Mouse (Mus musculus) forebrain, embryonic 15.5 days (tissue): Measurements from ENCODE around the gene Cdc42bpb. TPM values are rescaled to one million over a fixed set of nuclear protein-coding genes. Genes with fewer than 3 reads are reported as not detected.

Source experiments
- ATAC-seq: fragments of 200-750 bp; cut with Nextera tagmentation; replicated peaks from 2 replicates; pipeline ENCODE4 v1.8.0; 2017; ENCODE audit warnings: mild to moderate bottlenecking, moderate TSS enrichment, moderate library complexity
- H3K27ac ChIP-seq: fragments of 300-500 bp; sonication (generic); replicated peaks from 2 replicates; pipeline ENCODE4 v1.5.1; 2015; ENCODE audit warnings: mild to moderate bottlenecking, inconsistent platforms
- H3K27me3 ChIP-seq: fragments of 300-500 bp; sonication (generic); 2 replicates; pipeline ENCODE4 v1.6.1; 2015; ENCODE audit warnings: inconsistent platforms
- H3K36me3 ChIP-seq: fragments of 300-500 bp; sonication (generic); 2 replicates; pipeline ENCODE4 v1.6.1; 2015; ENCODE audit warnings: mild to moderate bottlenecking, inconsistent platforms
- H3K4me1 ChIP-seq: fragments of 300-500 bp; sonication (generic); 2 replicates; pipeline ENCODE4 v1.6.1; 2015; ENCODE audit warnings: inconsistent platforms
- H3K4me2 ChIP-seq: fragments of 300-500 bp; sonication (generic); replicated peaks from 2 replicates; pipeline ENCODE4 v1.6.1; 2015; ENCODE audit warnings: mild to moderate bottlenecking, inconsistent platforms
- H3K4me3 ChIP-seq: fragments of 300-500 bp; sonication (generic); 2 replicates; pipeline ENCODE4 v1.5.1; 2015; ENCODE audit warnings: mild to moderate bottlenecking, inconsistent platforms
- H3K9ac ChIP-seq: fragments of 300-500 bp; sonication (generic); replicated peaks from 2 replicates; pipeline ENCODE4 v1.6.1; 2015; ENCODE audit warnings: mild to moderate bottlenecking, inconsistent platforms
- H3K9me3 ChIP-seq: fragments of 300-500 bp; sonication (generic); 2 replicates; pipeline ENCODE4 v1.6.1; 2016; ENCODE audit warnings: inconsistent platforms
- WGBS: fragments of 180-500 bp; shearing (Covaris S2); methylation state at CpG from one replicate; pipeline ENCODE4 v1.1.7; 2015; ENCODE audit warnings: mixed read lengths; 5-methylcytosine and 5-hydroxymethylcytosine counted together
- polyA plus RNA-seq: library from polyadenylated mRNA; unstranded; fragments of >200 nt; fragmentation: Nextera tagmentation; extraction: Ambion mirVana; gene quantifications from 2 replicates; pipeline ENCODE4 v1.2.1, GENCODE M21; 2015

The Cdc42bpb gene
- polyA plus RNA-seq, 1 experiment from 2014 or later: 35.5 TPM

DNA sequence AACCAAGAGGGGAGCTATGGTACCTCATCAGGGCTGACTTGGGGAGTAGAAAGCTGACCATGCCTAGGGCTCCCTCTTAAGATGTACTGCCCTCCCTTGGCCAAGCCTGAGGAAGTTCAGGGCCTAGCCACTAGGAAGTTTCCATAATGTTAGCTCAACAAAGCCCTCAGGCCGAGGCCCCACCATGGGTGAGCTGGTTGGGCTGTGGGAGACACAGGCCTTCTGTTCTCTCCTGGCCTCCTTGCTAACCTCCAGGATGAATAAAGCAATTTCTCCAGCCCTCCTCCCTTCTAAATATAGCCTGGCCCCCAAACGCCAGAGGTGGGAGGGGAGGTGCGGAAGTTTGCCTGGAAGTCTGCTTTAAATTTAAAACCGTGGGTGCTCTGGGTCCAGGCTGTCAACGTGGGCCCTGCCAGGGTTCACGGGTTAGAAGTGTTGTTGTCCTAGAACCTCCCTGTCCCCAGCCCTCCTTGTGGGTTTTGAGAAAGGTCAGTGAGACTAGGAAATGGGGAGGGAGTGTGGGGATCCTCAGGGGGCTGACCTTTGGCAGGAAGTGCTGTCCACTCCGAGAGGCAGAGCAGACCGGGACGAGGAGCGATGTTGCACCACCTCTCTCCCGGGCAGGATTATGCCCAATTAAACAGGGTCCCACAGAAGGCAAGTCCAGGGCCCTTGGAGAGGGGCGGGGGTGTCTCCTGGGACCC is 35.2 kb upstream of the Cdc42bpb start:
- 25% methylated on average over 12 of the region's 12 CpGs for WGBS
- Histone ChIP-seq H3K9ac (peak overlapping the region; percentile 31), H3K4me3 (peak overlapping the region; percentile 35), H3K4me2 (peak overlapping the region; percentile 45), H3K27ac (no peak overlapping the region), H3K4me1 (peaks cover 38% of the 10 kb centered on the region), H3K36me3 (no peaks in the 10 kb centered on the region), H3K9me3 (no peaks in the 10 kb centered on the region), H3K27me3 (no peaks in the 10 kb centered on the region; the same call in 1 of the 2 replicates)
- ATAC-seq: no peak; the same call in none of the 2 replicates

DNA sequence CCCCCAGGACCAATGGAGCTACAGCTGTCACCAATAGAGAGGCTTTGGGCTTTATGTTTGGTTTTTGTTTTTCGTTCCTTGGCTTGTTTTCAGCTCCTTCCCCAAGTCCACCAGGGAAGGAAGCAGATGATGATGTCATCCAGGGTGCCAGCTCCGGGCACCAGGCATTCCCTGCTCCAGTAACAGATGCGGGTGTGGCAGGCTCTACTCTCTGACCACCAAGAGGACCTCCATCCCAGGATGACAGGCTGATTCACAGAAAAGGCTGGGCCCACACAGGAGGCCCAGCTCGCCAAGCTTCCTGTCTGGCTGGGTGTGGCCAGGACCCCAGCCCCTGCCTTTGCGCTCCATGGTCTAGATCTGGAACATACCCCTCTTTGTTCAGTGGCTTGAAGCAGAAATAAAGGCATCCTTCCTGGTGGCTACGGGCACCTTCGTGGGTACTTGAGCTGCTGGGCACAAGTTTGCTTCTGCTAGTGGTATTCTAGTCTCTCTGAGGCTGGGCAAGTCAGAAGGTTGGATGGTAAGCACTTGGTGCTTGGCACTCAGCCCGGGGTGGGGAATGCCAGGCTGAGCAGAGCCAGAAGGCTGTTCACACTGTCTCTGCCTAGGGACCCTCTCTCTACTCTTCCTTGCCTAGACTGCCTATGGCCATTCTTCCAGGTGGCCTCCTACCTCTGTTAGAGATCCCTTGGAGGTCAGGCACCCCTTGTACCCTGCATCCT is 34.3 kb upstream of the Cdc42bpb start:
- no peaks in the 10 kb centered on the region for H3K9me3 ChIP-seq
- WGBS: 72% methylated on average over 8 of the region's 8 CpGs

DNA sequence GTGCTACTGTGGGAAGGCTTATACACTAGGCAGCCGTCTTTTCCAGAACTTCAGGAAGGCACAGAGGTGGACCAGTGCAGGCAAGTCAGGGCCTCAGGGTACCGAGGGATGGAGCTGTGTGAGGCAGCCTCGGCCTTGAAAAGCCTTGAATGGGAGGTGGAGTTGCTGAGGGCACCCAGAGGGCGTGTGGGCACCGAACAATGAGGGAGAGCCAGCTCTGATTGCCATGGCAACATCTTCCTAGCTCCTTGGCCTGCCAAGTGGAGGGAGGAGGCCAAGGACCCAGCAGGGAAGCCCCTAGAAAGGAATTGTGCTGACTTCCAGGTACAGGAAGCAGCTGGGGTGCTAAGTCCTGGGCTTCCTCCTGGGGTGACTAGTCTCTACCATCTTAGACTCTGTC is 32.1 kb upstream of the Cdc42bpb start:
- no peak overlapping the region for H3K9ac ChIP-seq
- no peak overlapping the region for H3K4me3 ChIP-seq
- 3% methylated on average over 5 of the region's 5 CpGs for WGBS
- no peaks in the 10 kb centered on the region for H3K36me3 ChIP-seq
- no peaks in the 10 kb centered on the region for H3K9me3 ChIP-seq
- 0 out of 2 replicates have a peak overlapping the region, but pooled peaks have one; percentile 26 for H3K27ac ChIP-seq
- peak; percentile 53 for ATAC-seq
- H3K4me2 ChIP-seq: no peak overlapping the region
- peaks cover 10% of the 10 kb centered on the region for H3K27me3 ChIP-seq
- peaks cover 35% of the 10 kb centered on the region for H3K4me1 ChIP-seq

More for the DNA sequence above, 34.3 kb upstream of the Cdc42bpb start:
- Histone ChIP-seq H3K27me3 (peaks cover 2% of the 10 kb centered on the region), H3K4me3 (no peak overlapping the region), H3K4me1 (peaks cover 35% of the 10 kb centered on the region), H3K4me2 (no peak overlapping the region), H3K9ac (no peak overlapping the region), H3K36me3 (no peaks in the 10 kb centered on the region), H3K27ac (no peak overlapping the region)
- ATAC-seq: no peak

DNA sequence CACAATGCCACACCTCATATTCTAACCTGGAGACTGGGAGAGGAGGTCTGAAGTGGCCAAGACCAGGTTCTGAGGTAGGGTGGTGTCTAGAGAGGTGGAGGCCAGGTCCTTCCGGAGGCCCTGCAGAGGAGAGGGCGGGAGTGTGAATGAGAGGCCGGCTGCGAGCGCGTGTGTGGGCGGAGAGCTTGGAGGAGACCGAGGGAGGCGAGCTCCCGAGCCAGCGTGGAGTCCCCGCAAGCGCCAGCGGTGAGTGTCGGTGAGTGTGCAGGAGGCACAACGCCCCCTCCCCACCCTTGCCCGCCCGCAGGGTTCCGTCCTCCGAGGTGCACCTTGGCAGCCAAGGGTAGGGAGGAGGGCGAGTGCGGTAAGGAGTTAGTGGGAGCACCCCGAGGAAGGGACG is 29.1 kb upstream of the Cdc42bpb start, which contains the start of gene Lbhd2:
Gene Lbhd2, plus strand, starts transcription at position 188 of the 400 bp plus-strand sequence.
- Histone ChIP-seq H3K27ac (no peak within 1 kb of the TSS), H3K36me3 (no peaks in the 10 kb centered on the region), H3K9ac (no peak within 1 kb of the TSS), H3K9me3 (no peaks in the 10 kb centered on the region), H3K4me3 (no peak within 1 kb of the TSS), H3K4me2 (peak within 1 kb of the TSS; percentile 31), H3K4me1 (peaks cover 19% of the 10 kb centered on the region), H3K27me3 (peaks cover 10% of the 10 kb centered on the region)
- 2% methylated on average over 24 of the region's 24 CpGs for WGBS
- ATAC-seq: no peak

DNA sequence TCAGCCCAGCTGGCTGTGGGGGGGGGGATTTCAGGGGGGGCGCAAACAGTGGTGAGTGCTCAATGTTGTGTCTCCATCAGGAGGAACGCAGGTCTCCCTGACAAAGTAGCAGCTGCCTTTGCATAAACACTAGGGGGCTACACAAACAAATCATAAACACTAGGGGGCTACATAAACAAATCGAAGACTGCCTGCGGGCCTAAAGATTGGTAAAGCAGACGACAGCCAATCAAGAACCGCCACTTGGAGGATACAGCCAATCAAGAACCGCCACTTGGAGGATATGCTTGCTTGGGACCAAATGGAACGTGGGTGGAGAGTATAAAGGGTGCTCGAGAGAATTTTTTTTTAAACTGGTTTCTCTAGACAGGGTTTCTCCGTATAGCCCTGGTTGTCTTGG is 27.4 kb upstream of the Cdc42bpb start:
- no peak overlapping the region for H3K9ac ChIP-seq
- H3K4me1 ChIP-seq: peaks cover 15% of the 10 kb centered on the region
- H3K4me3 ChIP-seq: no peak overlapping the region
- H3K4me2 ChIP-seq: no peak overlapping the region
- no peaks in the 10 kb centered on the region for H3K9me3 ChIP-seq
- H3K36me3 ChIP-seq: no peaks in the 10 kb centered on the region
- ATAC-seq: no peak
- peaks cover 10% of the 10 kb centered on the region for H3K27me3 ChIP-seq
- WGBS: 70% methylated on average over 10 of the region's 10 CpGs
- H3K27ac ChIP-seq: no peak overlapping the region

DNA sequence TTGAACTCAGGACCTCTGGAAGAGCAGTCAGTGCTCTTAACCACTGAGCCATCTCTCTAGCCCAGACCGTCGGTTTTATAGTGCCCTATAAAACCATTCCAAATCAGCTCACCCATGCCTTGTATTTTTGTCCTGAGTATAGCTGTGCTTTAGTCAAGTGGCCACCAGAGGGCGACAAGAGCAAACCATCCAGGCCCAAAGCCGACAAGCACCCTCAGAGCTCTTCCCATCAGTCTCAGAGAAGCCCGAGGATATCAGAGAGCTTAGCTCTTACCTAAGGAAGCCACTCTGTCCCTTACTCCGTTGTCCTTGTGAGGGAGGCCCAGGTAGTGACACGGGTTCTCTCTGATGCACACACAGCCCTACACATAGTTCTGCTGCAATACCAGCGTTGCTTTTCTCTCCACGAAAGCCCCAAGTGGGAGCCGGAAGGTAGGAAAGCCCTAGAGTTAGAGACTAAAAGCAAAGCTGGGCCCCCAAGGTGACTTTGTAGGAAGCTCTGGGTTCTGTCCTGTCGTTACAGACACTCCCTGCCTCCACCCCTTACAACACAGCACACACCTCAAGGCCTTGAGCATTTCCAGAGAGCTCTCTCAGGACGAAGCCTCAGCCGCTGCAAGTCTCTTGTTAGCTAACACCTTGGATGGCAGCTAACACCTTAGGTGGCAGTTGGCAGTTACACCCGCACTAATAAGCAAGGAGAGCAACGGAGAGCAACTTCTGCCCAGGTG is 24.1 kb upstream of the Cdc42bpb start:
- ATAC-seq: peak; percentile 69; the same call in 1 of the 2 replicates
- Histone ChIP-seq H3K9me3 (no peaks in the 10 kb centered on the region), H3K9ac (no peak overlapping the region), H3K4me3 (no peak overlapping the region), H3K4me1 (peaks cover 3% of the 10 kb centered on the region), H3K27ac (no peak overlapping the region), H3K27me3 (0 out of 2 replicates have a peak, but pooled peaks cover 6% of the 10 kb centered on the region), H3K36me3 (no peaks in the 10 kb centered on the region), H3K4me2 (no peak overlapping the region)
- 27% methylated on average over 15 of the region's 15 CpGs for WGBS

DNA sequence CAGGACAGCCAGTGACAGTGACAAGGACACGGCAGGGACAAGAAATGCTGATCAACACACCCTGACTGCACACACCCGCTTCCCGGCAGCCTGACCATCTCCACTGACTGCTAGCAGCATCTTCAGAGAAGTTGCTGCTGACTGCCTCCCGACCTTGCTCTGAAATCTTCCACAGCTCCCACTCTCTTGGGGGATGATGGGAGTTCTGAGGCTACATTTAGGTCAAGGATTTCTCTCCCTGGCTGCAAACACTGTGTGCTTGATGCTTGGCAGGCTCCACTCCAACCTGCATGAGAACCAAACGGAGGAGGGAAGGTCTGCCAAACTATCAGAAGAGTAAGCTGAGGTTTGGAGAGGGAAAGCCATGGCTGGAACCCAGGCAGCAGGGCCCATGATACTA is 19.5 kb upstream of the Cdc42bpb start:
- Histone ChIP-seq H3K36me3 (no peaks in the 10 kb centered on the region), H3K9ac (no peak overlapping the region), H3K27me3 (no peaks in the 10 kb centered on the region), H3K9me3 (no peaks in the 10 kb centered on the region), H3K4me2 (no peak overlapping the region), H3K27ac (no peak overlapping the region), H3K4me1 (peaks cover 2% of the 10 kb centered on the region; the same call in 1 of the 2 replicates), H3K4me3 (no peak overlapping the region)
- 68% methylated on average over 5 of the region's 5 CpGs for WGBS
- ATAC-seq: no peak

DNA sequence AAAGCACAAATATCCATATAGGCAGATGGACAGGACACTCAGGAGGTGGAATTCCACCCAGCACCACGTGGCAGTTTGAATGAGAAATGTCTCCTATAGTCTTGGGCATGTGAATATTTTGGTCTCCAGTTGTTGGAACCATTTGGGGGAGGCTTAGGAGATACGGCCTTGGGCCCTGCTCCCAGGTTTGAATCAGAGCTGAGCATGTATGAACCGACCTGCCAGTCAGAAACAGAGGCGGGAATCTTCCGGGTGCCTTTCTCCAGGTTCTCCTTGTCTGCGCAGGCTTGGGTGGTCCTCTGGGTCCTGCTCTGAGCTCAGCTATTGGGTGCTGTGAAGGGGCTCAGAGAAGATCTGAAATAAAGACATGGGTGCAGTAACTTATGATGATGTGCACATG is 16.5 kb upstream of the Cdc42bpb start:
- no peaks in the 10 kb centered on the region for H3K36me3 ChIP-seq
- no peak overlapping the region for H3K4me3 ChIP-seq
- H3K27me3 ChIP-seq: no peaks in the 10 kb centered on the region
- no peaks in the 10 kb centered on the region for H3K4me1 ChIP-seq
- H3K9me3 ChIP-seq: no peaks in the 10 kb centered on the region
- H3K4me2 ChIP-seq: no peak overlapping the region
- no peak for ATAC-seq
- H3K27ac ChIP-seq: no peak overlapping the region
- H3K9ac ChIP-seq: no peak overlapping the region
- WGBS: 86% methylated on average over 6 of the region's 6 CpGs

DNA sequence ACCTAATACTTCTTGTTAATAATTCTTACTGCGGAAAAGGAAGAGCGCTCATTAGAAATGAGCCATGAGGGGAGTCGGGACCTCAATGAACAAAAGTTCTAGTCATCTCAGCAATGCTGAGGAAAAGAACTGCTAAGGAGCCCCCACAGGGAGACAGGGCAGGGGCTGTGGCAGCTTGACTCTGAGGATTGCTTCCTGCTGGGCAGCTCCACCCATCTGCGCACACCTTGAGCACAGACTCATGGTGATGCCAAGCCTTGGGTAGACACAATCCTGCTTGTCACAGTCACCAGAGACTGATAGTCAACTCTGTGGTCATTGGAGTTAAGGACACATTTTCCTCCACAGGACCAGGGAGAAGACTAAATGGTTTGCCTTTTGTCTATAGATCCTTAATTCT is 9.6 kb upstream of the Cdc42bpb start:
- Histone ChIP-seq H3K27me3 (no peaks in the 10 kb centered on the region), H3K27ac (no peak overlapping the region), H3K9ac (no peak overlapping the region), H3K4me2 (no peak overlapping the region), H3K4me1 (no peaks in the 10 kb centered on the region), H3K9me3 (no peaks in the 10 kb centered on the region), H3K36me3 (no peaks in the 10 kb centered on the region), H3K4me3 (no peak overlapping the region)
- ATAC-seq: no peak
- 88% methylated on average over 4 of the region's 4 CpGs for WGBS

DNA sequence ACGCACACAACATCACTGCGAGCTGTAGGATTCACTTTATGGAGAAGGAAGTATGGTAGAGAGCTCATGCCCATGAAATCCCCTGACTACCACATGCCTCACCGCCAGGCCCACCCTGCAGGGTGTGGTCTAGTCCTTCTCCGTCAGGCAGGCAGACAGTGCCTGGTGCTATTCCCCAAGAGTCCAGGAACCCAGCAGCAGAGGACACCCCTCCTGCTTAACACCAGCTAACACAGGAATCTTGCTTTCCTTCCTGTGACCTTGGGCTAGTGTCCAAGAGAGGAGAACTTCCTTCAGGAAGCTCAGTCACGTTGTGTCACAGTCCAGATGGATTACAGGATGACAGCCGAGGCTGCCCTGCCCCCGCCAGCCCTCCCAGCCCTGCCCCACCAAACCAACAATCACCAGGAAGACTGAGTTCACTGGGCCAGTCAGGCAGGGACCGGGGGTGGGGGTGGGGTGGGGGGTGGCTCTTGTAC is 9.2 kb upstream of the Cdc42bpb start:
- 72% methylated on average over 8 of the region's 8 CpGs for WGBS
- H3K9ac ChIP-seq: no peak overlapping the region
- H3K4me3 ChIP-seq: no peak overlapping the region
- no peaks in the 10 kb centered on the region for H3K36me3 ChIP-seq
- no peak for ATAC-seq
- H3K9me3 ChIP-seq: no peaks in the 10 kb centered on the region
- H3K4me1 ChIP-seq: no peaks in the 10 kb centered on the region
- H3K27ac ChIP-seq: no peak overlapping the region
- no peak overlapping the region for H3K4me2 ChIP-seq
- no peaks in the 10 kb centered on the region for H3K27me3 ChIP-seq

DNA sequence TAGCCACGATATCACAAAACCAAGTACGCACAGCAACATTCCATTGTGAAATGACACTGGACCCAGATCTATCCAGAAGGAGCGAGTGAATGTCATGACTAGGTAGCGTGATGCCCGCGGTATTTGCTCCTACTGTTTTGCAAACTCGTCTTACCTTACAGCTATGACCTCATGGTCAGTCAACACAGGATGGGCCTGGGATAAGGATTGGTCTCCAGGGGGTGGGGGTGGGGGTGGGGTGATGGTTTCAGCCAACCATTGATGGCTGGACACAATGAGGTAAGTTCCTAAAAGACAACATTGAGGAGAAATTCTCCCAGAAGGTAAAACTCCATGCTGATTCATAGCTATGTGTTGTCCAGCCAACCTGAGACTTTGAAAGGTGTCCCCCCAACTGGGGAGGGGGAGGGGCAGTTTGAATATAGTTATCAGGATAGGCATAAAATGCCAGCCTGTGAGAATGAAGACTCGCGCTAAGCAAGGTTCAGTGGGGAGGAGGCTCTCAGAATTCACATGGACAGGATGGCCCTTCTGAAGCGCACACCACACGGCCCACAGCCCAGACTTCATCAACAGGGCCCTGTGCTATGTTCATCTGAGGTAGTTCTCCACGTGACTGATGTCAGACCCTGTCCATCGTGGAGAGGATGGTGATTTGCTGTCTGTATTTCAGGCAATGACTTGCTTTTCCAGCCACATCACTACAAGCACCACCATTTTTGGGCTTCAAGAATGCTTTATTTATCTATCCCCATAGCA is 8.5 kb upstream of the Cdc42bpb start:
- WGBS: 89% methylated on average over 13 of the region's 13 CpGs
- Histone ChIP-seq H3K27ac (no peak overlapping the region), H3K27me3 (no peaks in the 10 kb centered on the region), H3K9me3 (no peaks in the 10 kb centered on the region), H3K4me2 (no peak overlapping the region), H3K4me3 (no peak overlapping the region), H3K36me3 (no peaks in the 10 kb centered on the region), H3K4me1 (no peaks in the 10 kb centered on the region), H3K9ac (no peak overlapping the region)
- no peak for ATAC-seq
